Mouse (Mus musculus) heart, postnatal 36 days (tissue): ENCODE data around the gene Ly6g5b. TPM values are rescaled to one million over a fixed set of nuclear protein-coding genes. Genes with fewer than 3 reads are reported as not detected.

ENCODE experiments used
- DNase-seq, 2 experiments: peaks; one replicate each; pipeline ENCODE4 v3.0.0; 2021 to 2022
- intact Hi-C: fragments of 180-260 bp; cut with DNase I; formaldehyde crosslinking; loops from one replicate; pipeline ENCODE4 v1.15.1; 2025
- total RNA-seq, 2 experiments: library from RNA; stranded (reverse); gene quantifications; 2 replicates each; pipeline ENCODE4 v1.2.3; 2021

Gene Ly6g5b
- total RNA-seq, 2 experiments from 2014 or later: not detected

DNA sequence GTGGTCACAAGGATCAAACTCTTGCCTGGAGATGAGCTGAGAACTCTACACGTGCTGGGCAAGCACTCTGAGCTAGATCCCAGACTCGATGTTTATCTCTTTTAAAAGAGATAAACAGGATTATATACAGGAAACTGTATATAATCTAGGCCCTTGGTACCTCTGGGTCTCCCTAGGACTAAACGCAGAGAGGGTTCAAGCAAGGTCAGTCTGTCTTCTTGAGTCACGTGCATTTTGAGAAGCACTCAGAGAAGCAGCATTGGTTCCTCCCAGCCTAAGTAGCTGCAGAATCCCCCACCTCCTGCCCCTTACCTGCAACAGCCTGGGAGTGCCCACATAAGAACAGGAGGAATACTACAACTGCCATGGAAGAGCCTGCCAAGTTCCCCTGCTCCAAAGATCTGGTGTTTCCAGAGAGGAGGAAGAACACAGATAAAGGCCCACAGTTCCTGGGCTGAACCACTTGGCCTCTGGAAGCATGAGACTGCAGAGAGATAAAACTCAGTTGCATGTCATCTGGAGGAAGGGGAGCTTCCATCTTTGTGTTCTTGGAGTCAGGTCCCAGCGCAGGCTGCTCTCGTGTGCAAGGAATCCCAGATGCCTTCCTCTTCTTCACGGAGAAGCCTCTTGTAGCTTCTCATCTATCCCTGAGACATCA, 29.9 kb downstream of the Ly6g5b start, which contains the start of gene Ly6g6f:
Gene Ly6g6f, minus strand, starts transcription at position 403 of the 658 bp plus-strand sequence.
- intact Hi-C loops: no loop called here
- no peak for DNase-seq

DNA sequence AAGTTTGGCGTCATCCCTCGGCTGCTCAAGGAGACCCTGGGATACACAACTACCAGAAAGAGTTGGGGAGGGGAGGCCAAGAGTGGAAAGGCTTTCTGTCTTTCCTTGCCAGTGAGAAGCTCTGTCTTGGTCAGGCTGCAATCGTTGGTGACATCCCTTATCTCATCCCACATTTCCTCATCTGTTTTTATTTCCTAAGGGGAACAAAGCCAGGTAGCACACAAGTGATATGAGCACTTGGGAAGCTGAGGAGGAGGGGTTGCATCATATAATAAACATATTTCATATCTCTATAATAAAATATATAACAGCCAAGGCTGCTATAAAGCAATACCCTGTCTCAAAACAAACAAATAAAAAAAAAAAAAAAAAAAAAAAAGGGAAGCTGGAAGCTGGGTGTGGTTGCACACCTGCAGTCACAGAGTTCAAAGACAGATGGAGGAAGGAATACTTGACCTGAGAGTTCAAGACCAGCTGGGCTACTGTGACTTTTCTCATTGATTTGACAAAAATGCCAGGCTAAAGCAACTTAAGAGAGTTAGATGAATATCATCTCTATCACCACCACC, 31.2 kb downstream of the Ly6g5b start:
- DNase-seq: no peak
- intact Hi-C loops: no loop called here

DNA sequence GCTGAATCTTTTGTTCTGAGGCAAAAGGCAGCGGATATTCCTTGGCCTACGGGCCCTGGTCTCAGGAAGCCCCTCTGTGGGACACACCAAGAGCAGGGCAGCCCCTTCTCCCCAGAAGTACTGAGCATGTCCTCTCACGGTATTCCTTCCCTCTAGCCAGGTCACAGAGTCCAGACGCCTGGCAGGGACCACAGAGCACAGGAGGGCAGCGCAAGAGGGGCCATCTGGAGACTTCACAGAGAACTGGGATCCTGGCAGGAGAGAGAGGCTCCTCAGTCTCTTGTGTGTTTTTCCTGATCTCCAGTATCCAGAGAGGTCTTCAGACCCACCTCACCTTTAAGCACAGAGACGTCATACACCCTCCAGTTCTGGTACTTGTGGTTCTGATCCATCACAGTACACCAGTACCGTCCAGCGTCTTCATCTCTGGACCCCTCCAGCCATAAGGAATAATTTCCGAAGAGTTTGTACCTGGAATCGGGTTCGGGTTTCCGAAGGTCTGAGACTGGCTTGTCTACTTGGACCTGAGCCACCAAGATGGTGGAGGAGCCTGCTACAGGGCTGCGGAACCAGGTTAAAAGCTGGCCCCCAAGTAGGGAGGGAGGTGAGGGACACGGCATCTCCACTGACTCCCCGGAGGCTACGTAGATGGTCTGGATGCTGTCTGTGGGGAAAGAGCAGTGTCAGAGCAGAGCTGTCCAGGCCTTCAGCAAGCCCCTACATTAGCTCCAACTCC, 32.2 kb downstream of the Ly6g5b start:
- DNase-seq: no peak
- intact Hi-C loops: no loop called here

DNA sequence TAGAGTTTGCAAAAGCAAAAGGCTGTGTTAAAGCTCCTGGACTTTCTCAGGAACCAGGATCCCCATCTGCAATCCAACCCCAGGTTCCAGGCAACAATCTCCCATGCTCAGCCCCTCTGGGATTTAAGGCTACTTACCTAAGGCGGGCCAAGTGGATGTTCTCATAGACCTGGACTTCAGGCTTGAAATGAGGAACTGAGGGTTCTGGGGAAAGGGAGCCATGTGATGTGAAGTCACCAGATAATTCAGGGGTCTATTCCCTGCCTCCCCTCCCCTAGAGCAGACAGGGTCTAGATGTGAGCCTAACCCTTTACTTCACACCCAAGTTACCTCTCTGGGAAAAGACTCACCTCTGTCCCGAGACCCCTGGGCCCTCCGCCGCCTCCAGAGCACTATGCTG, 34.5 kb downstream of the Ly6g5b start:
- intact Hi-C loops: no loop called here

GRCm38 (mm10) chr17:35080248-35080647, 35.0 kb downstream of the Ly6g5b start:
- DNase-seq: no peak
- intact Hi-C loops: no loop called here

More for the DNA sequence above, 34.5 kb downstream of the Ly6g5b start:
- DNase-seq: no peak

DNA sequence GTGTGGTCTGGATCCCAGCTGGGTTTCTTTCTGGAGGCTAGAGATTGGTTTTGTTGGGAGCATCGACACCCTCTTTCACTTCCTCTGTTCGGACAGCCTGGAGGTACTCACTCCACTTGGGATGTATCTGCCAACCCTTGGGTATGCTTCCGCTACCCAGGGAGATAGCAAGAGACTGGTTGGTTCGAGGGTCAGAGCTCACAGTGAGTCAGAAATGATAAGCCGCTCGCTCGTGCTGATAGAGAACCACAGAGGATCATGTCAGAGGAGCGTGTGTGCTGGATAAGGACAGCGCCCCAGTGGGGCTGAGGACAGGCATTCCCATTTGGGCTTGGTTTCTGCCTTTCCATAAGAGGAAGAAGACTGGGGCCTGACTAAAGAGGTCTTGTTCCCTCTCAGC, 35.5 kb downstream of the Ly6g5b start:
- intact Hi-C loops: no loop called here
- DNase-seq: peak in 1 of 2 experiments; percentile 20

DNA sequence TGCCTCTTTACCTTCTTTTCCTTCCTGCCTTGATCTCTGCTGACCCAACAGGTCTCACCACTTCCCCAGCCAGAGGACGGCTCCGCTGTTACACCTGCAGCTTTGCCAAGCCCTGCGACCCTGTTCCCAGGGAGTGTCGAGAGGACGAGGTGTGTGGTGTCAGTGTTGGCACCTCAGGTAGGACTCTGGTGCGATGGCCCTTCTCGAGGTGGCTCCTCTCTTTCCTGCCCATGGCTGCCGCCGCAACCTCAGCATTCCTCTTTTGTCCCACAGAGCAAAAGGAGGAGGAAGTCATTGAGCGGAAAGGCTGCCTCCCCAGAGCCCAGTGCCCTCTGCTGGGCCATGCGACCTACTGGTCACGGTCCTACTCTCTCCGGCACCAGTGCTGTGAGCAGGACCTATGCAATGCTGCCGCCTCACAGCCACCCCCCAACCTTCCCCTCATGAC, 37.4 kb downstream of the Ly6g5b start, which contains the start of gene Ly6g6d:
Gene Ly6g6d, minus strand, starts transcription at position 280 of the 448 bp plus-strand sequence.
- DNase-seq: peak; percentile 55 to 67
- intact Hi-C loops: loop anchor here (1.0 kb wide), 1 partner anchor 57 kb away; no protein-coding TSS in a partner anchor

DNA sequence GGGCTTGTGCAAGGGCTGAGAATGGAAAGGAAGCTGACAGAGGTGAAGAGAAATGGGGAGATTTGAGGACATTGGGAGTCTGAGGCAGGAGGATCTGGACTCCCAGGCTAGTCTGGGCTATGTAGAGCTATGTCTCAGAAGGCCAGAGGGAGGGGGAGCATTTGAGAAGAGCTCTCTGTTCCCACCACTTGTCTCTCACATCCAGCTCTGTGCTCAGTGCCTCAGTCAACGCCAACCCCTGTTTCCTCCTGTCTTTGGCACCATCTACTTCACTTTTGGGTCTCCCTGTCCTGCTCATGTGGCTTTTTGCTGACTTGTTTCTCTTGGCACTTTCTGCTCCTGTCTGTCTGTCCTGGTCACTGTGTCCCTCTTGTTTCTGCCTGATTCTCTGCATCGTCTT, 37.9 kb downstream of the Ly6g5b start:
- no peak for DNase-seq
- intact Hi-C loops: no loop called here

DNA sequence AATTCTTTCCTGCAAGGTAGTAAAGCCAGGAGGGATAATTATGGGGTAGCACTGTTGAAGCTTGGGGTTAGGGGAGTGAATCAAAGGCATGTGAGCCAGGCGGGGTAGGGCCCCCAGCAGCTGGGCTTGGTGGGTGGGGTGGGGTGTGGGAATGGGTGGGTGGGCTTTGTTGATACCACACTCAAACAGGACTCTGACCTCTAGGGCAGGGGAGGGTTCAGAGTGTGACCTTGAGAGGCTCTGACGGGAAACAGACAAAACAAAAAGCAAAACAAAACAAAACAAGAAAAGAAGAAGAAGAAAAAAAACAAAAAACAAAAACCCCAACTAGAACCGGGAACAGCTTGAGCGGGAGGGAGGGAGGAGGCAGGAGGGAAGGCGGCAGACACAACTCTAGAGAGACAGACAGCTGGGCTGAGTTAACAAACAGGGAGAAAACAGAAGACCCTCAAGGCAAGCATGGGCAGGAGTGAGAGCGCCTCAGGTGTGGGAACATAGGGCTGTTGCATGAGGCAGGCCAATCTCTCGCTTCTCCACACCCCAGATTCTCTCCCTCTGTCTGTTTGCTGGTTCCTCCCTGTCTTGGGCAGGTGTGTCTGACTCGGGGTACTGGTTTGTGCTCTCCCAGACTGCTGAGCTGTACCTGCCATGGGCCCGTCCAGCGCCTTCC, 38.6 kb downstream of the Ly6g5b start, which contains the start of gene Ly6g6e:
Gene Ly6g6e, plus strand, starts transcription at position 396 of the 670 bp plus-strand sequence.
- intact Hi-C loops: no loop called here
- no peak for DNase-seq

DNA sequence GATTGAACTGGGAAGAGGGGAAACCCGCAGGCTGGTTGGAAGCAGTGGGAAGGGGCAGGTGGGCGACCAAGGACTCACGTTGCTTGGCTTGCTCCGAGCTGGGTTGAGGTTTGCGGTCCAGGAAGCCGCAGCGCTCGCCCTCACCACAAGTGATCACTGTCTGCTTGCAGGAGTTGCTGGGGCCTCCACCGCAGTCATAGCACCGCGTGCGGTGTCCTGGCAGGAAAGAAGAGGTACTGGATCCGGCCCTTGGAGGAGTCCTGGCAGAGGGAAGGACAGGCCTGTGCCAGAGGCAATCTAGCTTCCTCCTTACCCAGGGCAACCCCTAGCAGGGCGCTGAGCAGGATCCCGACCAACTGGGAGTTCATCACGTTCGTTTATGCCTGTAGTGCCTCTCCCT, 41.1 kb downstream of the Ly6g5b start:
- no peak for DNase-seq
- intact Hi-C loops: no loop called here

DNA sequence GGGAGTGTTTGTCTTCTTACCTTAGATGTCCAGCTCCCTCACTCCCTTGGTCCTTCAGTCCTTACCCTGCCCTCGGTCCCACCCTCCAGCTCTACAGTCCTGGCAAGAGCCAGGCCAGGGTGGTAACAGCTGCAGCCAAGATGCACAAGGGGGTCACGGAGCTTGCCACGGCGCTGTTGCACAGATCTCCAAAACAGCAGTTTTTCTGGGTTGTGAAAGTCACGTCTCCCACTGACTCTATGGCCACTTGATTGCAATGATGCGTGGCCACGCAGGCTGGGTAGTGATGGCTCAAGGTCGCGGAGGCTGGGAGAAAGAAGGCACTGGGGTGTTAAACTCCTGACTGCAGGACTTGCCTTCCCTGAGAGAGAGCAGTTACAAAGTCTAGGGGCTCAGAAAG, 43.8 kb downstream of the Ly6g5b start:
- intact Hi-C loops: no loop called here
- no peak for DNase-seq

- no peak for DNase-seq
- intact Hi-C loops: no loop called here
Observed at GRCm38 (mm10) chr17:35070556-35071229, 44.5 kb downstream of the Ly6g5b start.

DNA sequence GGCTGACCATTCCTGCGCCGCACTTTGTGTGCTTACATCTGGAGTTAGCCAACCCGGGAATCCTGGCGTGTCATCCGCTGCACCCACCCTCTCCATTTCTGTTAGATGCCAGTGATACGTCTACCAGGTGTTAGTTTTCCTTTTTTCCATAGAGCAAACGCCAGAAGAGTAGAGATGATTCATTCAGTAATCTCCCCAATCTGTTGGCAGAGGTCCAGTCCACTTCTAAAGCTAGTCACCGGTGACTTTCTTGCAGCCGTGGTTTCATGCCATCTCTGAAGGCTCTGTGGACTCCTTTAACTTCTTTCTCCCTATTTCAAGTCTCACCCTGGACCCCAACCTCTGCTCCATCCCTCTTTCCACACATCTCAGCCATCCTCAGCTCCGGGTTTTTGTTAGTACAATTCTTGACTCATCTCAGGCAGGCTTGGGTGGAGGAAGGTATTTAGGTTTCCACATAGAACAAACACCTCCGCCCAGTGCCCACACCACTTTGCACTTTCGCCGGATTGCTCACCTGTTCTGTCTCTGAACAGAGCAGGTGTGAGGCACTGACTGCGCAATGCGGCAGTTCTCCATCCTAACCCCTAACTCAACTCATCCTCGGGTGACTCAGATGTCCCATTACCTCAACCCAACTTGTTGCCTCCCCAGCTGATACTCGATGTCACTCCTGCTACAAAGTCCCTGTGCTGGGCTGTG, 46.9 kb downstream of the Ly6g5b start:
- intact Hi-C loops: no loop called here
- no peak for DNase-seq

GRCm38 (mm10) chr17:35066084-35066483, 49.1 kb downstream of the Ly6g5b start, which contains the start of gene Mpig6b:
Mpig6b (minus strand) TSS chr17:35066184.
- intact Hi-C loops: no loop called here
- no peak for DNase-seq

DNA sequence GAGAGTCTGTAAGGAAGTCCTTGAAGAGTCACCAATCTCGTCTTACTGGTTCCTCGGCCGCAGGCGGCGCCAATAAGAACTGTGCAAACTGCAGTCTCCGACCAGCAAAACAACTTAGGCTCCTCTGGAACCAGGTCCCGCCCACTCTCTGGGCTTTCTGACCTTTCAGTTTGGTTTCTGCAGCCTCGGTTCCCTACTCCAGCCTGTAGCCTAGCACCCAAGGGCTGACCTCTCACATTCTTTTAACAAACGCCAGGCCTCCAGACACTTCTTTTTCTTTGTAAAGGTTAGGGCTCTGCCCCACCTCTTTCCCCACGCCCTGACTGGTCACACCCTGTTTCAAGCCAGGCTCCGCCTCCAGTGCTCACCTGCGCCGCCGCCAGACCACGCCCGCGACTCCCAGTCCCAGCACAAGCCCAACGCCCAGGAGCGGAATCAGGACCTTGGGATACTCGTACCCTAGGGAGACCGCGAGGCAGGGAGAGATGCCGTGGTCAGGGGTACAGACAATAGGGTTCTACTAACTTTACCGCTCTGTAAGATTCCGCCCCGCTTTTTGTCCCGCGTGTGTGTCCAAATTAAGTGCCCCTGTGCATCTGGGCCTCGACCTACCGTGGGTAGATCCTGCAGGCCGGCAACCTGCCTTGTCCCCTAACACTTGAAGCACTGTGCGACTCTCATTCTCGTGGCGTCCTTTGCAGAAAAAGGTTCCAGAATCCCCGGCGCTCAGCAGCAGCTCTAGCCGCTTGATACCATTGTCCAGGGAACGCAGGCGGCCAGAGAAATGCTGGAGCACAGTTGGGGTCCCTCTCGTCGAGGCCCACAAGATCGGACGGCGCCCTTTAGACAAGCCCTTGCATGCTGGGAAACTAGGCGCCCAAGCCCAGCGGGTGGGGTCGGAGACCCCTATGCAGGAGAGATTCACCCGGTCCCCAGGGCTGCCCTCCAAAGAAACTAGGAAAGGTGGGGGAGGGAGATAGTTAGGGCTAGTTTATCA, 50.0 kb downstream of the Ly6g5b start, which contains the start of gene Ly6g6c:
Gene Ly6g6c, plus strand, starts transcription at position 438 of the 997 bp plus-strand sequence.
- intact Hi-C loops: no loop called here
- peak in 1 of 2 experiments; percentile 43 for DNase-seq

DNA sequence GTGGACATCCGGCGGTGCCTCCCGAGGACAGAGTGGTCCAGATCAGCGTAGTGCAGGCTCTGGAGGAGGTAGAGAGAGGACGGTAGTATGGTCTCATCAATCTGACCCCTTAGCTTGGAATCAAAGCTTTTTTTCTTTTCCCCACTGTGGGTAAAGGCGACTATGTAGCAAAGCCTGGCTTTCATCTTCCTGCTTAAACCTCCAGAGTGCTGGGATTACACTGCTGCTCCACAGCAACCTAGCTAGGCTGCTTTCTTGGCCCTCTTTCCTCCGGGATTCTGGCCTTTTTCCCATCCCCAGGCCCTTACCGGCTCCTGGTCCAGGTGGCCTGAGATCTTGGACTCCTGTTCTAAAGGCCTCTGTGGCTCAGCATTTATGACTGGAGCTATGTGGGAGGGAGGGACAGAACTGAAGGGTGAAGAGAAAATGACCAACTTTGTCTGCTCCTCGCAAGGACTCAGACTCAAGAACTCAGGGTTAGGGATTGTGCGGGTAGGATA, 50.8 kb downstream of the Ly6g5b start:
- intact Hi-C loops: no loop called here

More for the DNA sequence above, 50.8 kb downstream of the Ly6g5b start:
- no peak for DNase-seq
